Mouse (Mus musculus): ENCODE measurements around the gene Acss2.

- no peak for TF ChIP-seq POLR2A (IDR thresholded peaks at IDR 0.05; ENCODE audit: low read depth, low read length)
- no peak for TF ChIP-seq CTCF (IDR thresholded peaks at IDR 0.05; ENCODE audit: extremely low read depth, insufficient read length, insufficient replicate concordance, low read depth, low read length)
These were observed 23.2 kb downstream of the Acss2 start for GRCm38 (mm10) chr2:155540822-155541458.

Data from small intestine, adult 2 months (tissue).